Mouse (Mus musculus) spleen, adult 18-20 months (tissue): ENCODE results near the gene Suv39h2.

Experiments
- DNase-seq, 2 experiments: peaks; one replicate each; pipeline ENCODE4 v3.0.0; 2022; ENCODE audit warnings: mixed read lengths in 2 of 2

Gene Suv39h2

DNA sequence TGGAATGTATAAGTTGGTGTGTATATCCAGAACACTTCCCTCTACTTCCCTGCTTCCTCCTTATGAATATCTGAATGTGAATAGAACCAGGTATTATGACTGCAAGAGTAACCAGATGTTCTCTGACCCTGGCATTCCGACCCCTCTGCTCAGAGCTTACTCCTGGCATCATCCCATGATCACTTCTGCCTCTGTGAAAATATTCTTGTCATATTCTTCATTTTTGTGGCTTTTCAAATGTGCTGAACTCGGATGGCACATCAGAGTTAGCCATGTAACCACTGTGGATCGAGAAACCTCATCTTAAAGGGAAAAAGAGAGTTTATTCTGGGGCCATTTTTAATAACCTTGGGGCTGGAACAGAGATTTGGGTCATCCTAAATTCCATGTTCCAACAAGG is 52.3 kb downstream of the Suv39h2 start, which contains the start of gene Meig1:
Meig1 (minus strand) TSS at position 101 of the 400 bp plus-strand sequence.
- no peak for DNase-seq

DNA sequence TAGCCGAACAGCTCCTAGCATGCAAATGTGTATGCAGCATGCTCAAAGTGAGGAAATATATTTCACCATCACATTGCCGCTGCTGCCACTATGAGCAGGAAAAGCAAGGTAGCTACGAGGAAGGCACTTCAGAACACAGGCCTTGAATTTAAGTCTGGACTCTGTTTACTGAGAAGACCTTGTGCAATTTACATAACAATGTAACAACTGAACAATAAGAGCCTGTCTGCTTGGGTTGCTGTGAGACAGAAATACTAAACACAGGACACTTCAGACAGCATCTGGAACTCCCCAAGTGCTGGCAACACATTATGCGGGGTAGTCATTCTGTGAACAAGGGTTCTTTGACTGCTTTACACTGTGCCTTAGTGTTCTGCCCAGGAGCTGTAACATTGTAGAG is 54.7 kb downstream of the Suv39h2 start:
- DNase-seq, result no peak

DNA sequence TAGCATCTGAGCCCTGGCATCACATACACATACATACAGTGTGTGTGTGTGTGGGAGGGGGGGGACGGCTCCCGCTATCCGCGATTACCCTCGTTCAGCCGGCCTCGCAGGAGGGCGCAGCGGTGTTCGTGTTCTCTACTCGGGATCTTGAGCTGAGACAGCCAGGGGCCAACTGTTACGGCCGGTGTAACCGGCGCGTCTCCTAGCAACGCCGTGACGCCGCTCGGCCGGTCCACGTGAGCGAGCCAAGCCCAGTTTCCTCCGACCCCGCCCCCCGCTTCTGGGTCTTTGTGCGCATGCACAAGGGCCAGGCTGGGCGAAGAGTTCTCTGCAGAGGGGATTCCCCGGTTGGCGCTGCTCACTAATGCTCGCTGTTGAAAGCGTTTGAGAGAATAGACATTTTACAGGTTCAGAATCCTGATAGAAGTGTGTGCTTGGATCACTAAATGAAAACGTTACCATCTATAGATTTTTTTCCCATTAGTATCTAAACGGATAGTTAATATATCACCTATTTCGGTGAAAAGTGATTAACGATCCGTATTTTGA is 55.9 kb downstream of the Suv39h2 start:
- DNase-seq, result peak; percentile 95 to 99

DNA sequence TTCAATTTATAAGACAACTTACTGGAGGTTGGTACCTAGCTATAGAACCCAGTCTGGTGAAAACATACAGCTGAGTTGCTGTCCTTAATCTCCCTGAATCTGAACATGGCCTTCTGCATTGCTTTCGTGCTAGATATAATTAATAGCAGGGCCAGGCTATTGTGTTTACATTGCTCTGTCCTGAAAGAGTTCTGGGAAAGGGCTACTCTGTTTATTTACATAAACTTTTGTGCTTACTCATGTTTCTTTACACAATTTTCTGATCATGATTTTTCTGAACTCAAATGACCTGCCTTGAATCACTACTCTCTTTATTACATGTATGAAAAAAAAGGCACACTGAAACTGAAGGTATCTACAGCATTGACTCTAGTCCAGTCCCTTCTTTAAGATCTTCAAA is 59.2 kb downstream of the Suv39h2 start:
- DNase-seq, result no peak

DNA sequence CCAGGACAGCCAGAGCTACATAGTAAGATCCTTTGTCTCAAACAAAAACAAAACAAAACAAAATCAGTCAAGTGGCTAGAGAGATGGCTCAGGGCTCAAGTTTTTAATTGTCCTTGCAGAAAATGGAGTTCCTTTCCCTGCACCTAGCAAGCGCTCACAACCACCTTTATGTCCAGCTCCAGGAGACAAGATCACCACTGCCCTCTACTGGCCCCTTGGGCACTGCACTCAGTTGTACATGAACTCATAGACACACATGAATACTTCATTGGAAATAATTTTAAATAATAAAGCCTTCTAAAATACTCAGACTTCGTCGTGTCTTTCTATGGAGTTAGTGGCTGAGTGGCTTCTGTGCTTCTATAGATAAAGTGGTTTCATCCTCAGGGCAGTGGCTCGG is 60.6 kb downstream of the Suv39h2 start:
- peak in 1 of 2 experiments; percentile 45 for DNase-seq

DNA sequence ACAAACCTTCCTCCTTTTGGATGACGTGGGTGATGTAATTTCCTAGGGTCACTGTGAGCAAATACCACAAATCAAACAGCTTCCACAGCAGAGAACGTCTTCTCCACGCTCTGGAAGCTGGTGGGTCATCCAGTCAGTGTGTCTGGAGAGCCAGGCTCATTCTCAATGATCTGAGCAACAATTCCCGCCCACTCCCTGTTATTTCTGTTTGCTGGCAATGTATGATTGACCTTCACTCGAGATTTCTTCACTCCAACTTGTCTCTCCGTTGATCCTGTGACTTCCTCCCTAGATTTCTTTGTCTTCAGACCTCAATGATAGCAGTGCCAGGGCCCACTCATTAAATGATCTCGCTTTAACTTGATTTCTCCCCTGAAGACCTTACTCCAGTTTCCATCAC is 67.1 kb downstream of the Suv39h2 start:
- DNase-seq, result no peak

DNA sequence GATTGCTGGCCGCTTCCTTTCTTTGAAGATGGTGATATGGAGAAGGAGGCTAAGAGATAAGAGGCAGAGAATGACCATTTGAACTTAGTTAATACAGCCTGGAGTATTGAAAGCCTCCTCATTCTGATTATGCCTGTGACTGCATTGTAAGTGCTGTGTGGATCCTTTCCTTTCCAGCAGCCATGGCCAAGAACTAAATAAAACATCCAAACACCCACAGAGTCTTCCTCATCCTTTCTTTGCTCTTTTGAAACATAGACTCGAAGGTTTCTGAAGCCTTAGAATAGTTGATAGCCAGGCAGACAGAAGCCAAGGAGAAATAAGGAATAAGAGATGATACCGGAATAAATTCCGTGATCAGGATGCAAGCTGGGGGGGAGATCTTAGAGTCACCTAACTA is 68.8 kb downstream of the Suv39h2 start:
- DNase-seq, result no peak
